Mouse (Mus musculus) myocyte (in vitro differentiated cells): ENCODE data around the gene Prpsap2.

Source experiments
- E2F4 ChIP-seq: IDR thresholded peaks from one replicate; pipeline ENCODE4 v1.6.1; 2011; ENCODE audit warnings: mild to moderate bottlenecking, control low read depth, moderate library complexity; ENCODE audit not compliant: insufficient read depth
- MAX ChIP-seq: IDR thresholded peaks from one replicate; pipeline ENCODE4 v1.6.1; 2011; ENCODE audit warnings: low read depth, mild to moderate bottlenecking, control low read depth
- MYOD1 ChIP-seq, 3 experiments: IDR thresholded peaks; one replicate each; pipeline ENCODE4 v1.6.1; 2011; ENCODE audit warnings: control low read depth in 2 of 3, low read depth in 2 of 3, mild to moderate bottlenecking in 2 of 3, moderate library complexity in 1 of 3; ENCODE audit not compliant: insufficient read length in 2 of 3, control insufficient read depth in 1 of 3
- POLR2A ChIP-seq: IDR thresholded peaks from one replicate; pipeline ENCODE4 v1.6.1; 2011; ENCODE audit warnings: low read depth, mild to moderate bottlenecking, control low read depth, moderate library complexity; ENCODE audit not compliant: insufficient read length
- USF1 ChIP-seq: IDR thresholded peaks from one replicate; pipeline ENCODE4 v1.6.1; 2011; ENCODE audit warnings: low read depth, mild to moderate bottlenecking, control low read depth, moderate library complexity

DNA sequence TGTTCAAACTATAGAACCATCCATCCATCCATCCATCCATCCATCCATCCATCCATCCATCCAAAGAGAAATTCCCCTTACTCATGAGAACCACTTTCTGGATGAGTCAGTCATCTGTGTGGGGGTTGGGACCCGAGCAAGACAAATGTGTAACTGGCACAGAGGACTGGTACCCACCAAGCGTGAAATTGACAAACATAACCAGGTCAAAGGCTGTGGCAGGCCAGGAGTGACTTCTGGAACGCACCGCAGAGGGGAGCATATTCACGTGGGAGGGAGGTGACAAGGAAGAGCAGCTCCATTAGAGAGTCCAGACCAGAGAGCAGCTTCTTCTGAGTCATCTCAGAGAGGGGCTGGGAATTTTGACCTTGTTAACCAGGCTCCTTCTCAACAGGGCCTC is 39.8 kb downstream of the Prpsap2 start:
- TF ChIP-seq POLR2A (no peak), MAX (no peak), USF1 (no peak), E2F4 (no peak), MYOD1 (IDR thresholded peaks at IDR 0.05; ENCODE audit: control insufficient read depth in 1 of 3, insufficient read length in 2 of 3, low read depth in 2 of 3) (no peak)
